Mouse (Mus musculus) layer of hippocampus, adult 2 months (tissue): ENCODE measurements around the gene Ugt1a5. TPM values are rescaled to one million over a fixed set of nuclear protein-coding genes. Genes with fewer than 3 reads are reported as not detected.

Experiments
- DNase-seq, 2 experiments: peaks; one replicate each; pipeline ENCODE4 v3.0.0; 2022; ENCODE audit warnings: low spot score in 2 of 2
- H3K27ac ChIP-seq: fragments of 200-600 bp; 2 replicates; pipeline ENCODE4 v1.8.1; 2022
- H3K4me3 ChIP-seq: fragments of 200-600 bp; 2 replicates; pipeline ENCODE4 v1.8.1; 2022; ENCODE audit warnings: mild to moderate bottlenecking
- CTCF ChIP-seq: fragments of 200-600 bp; conservative IDR thresholded peaks from 2 replicates; pipeline ENCODE4 v1.8.1; 2022; ENCODE audit warnings: antibody characterized with exemption, mild to moderate bottlenecking, moderate library complexity
- total RNA-seq, 2 experiments: library from RNA; stranded (reverse); gene quantifications; 2 replicates each; pipeline ENCODE4 v1.2.3; 2021

Gene Ugt1a5
- total RNA-seq, 2 experiments from 2014 or later = 0.44 TPM; not detected in 1

DNA sequence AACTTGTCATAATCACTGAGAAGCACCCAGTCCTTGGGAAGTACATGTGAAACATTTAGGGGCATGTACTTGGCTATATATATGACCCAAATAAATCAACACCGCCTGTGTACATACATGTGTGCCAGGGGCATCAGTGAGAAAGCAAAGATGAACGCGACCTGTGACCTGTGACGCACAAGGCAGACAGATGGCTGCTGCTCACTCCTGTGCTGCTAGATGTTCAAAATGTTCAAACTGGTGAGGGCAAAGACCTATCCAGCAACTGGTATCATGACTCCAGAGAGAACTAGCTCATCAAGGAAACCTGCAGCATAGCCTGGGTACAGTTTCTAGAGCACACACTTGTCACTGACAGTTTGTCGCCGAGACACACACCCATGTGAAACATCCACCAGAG is 101.7 kb downstream of the Ugt1a5 start:
- H3K4me3 ChIP-seq = no peak overlapping the region
- no peak overlapping the region for H3K27ac ChIP-seq
- no peak for TF ChIP-seq CTCF
- DNase-seq = no peak

DNA sequence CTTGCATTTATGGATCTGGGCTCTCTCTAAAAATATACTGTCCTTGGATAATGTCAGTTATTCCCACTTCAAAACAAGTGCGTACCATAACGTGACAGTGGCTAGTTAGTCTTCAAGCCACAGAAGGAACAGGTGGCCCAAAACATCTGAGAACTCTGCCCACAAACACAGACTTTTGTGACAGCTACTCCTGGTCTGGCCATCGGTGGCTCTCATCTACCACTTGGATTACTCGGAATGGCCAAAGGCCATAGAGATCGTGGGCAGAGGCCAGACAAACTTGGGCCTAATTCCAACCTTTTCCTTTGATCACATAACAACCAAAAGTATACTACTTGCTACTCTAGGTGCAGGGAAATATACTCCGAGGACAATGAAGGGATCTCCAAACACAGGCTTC is 102.3 kb downstream of the Ugt1a5 start:
- DNase-seq = no peak
- H3K4me3 ChIP-seq = no peak overlapping the region
- TF ChIP-seq CTCF = no peak
- H3K27ac ChIP-seq = no peak overlapping the region

Other genes with a start within 250 kb of the Ugt1a5 start
- 10 to 100 TPM; 22.9 to 26.7 TPM for gene Usp40, start 157.5 kb upstream of the Ugt1a5 start, total RNA-seq
- gene Ugt1a10, start 110.6 kb upstream of the Ugt1a5 start, total RNA-seq = not detected
- not detected for gene Ugt1a9, start 95.2 kb upstream of the Ugt1a5 start, total RNA-seq
- not detected for gene Ugt1a8, start 78.2 kb upstream of the Ugt1a5 start, total RNA-seq
- under 1 TPM; 0.44 to 0.59 TPM for gene Ugt1a7c, start 71.0 kb upstream of the Ugt1a5 start, total RNA-seq
- under 1 TPM in 1 of 2 experiments, not detected in 1; 0.54 TPM for gene Ugt1a6b, start 62.8 kb upstream of the Ugt1a5 start, total RNA-seq
- gene Ugt1a6a, start 31.2 kb upstream of the Ugt1a5 start, total RNA-seq = 1 to 10 TPM in 1 of 2 experiments, under 1 TPM in 1; 0.59 to 1.3 TPM
- not detected for gene Ugt1a2, start 34.6 kb downstream of the Ugt1a5 start, total RNA-seq
- gene Dnajb3, start 39.8 kb downstream of the Ugt1a5 start, total RNA-seq = 1 to 10 TPM; 2.9 to 3.8 TPM
- not detected for gene Ugt1a1, start 45.9 kb downstream of the Ugt1a5 start, total RNA-seq
- gene Mroh2a, start 61.0 kb downstream of the Ugt1a5 start, total RNA-seq = under 1 TPM in 1 of 2 experiments, not detected in 1; 0.38 TPM
- 10 to 100 TPM; 31.9 to 35.3 TPM for gene Hjurp, start 111.6 kb downstream of the Ugt1a5 start, total RNA-seq
- under 1 TPM in 1 of 2 experiments, not detected in 1; 0.12 TPM for gene Trpm8, start 111.6 kb downstream of the Ugt1a5 start, total RNA-seq
- gene Spp2, start 240.9 kb downstream of the Ugt1a5 start, total RNA-seq = not detected